Mouse (Mus musculus): Measurements from ENCODE around the gene Magi1. TPM values are rescaled to one million over a fixed set of nuclear protein-coding genes. Genes with fewer than 3 reads are reported as not detected.

The Magi1 gene
- 25.4 and 28.0 TPM in 2 replicates for polyA plus RNA-seq (2016; fragmentation: Nextera tagmentation; extraction: Ambion mirVana)

- Histone ChIP-seq H3K9me3 (no peaks in the 10 kb centered on the region), H3K36me3 (no peaks in the 10 kb centered on the region), H3K4me3 (peak within 1 kb of the TSS; percentile 71), H3K27ac (peak within 1 kb of the TSS; percentile 57; the same call in 1 of the 2 replicates), H3K4me2 (replicated peaks) (peak within 1 kb of the TSS; percentile 96), H3K9ac (peak within 1 kb of the TSS; percentile 76), H3K4me1 (peaks cover 22% of the 10 kb centered on the region), H3K27me3 (replicated peaks) (no peaks in the 10 kb centered on the region)
- ATAC-seq (ENCODE audit: low FRiP score, low read depth), result peak; percentile 96
- under 1% methylated on average over 85 of the region's 86 CpGs for WGBS
Measured at GRCm38 (mm10) chr6:94283318-94284061, at the start of gene Magi1. Magi1 (minus strand) TSS chr6:94283917.

- 82% methylated on average over 4 of the region's 4 CpGs for WGBS
Measured at GRCm38 (mm10) chr6:94327143-94327542, 43.4 kb upstream of the Magi1 start.

GRCm38 (mm10) chr6:94316886-94317285 is 33.2 kb upstream of the Magi1 start:
- Histone ChIP-seq H3K4me1 (no peaks in the 10 kb centered on the region), H3K4me3 (no peak overlapping the region), H3K4me2 (replicated peaks) (no peak overlapping the region), H3K9ac (no peak overlapping the region), H3K9me3 (no peaks in the 10 kb centered on the region), H3K27ac (no peak overlapping the region), H3K27me3 (replicated peaks) (no peaks in the 10 kb centered on the region), H3K36me3 (no peaks in the 10 kb centered on the region)
- no peak for ATAC-seq (ENCODE audit: low FRiP score, low read depth)
- WGBS, result 97% methylated on average over 3 of the region's 3 CpGs

More at GRCm38 (mm10) chr6:94327143-94327542, 43.4 kb upstream of the Magi1 start:
- Histone ChIP-seq H3K4me1 (no peaks in the 10 kb centered on the region), H3K9me3 (no peaks in the 10 kb centered on the region), H3K27ac (no peak overlapping the region), H3K9ac (no peak overlapping the region), H3K27me3 (replicated peaks) (no peaks in the 10 kb centered on the region), H3K4me2 (replicated peaks) (no peak overlapping the region), H3K36me3 (no peaks in the 10 kb centered on the region), H3K4me3 (no peak overlapping the region)
- no peak for ATAC-seq (ENCODE audit: low FRiP score, low read depth)

- no peaks in the 10 kb centered on the region for H3K4me1 ChIP-seq
- H3K27me3 ChIP-seq (replicated peaks), result no peaks in the 10 kb centered on the region
- no peaks in the 10 kb centered on the region for H3K36me3 ChIP-seq
- no peaks in the 10 kb centered on the region for H3K9me3 ChIP-seq
- no peak overlapping the region for H3K4me2 ChIP-seq (replicated peaks)
- no peak overlapping the region for H3K27ac ChIP-seq
- no peak for ATAC-seq (ENCODE audit: low FRiP score, low read depth)
- H3K9ac ChIP-seq, result no peak overlapping the region
- no peak overlapping the region for H3K4me3 ChIP-seq
- 80% methylated on average over 7 of the region's 7 CpGs for WGBS
Measured at GRCm38 (mm10) chr6:94312285-94312684, 28.6 kb upstream of the Magi1 start.

- Histone ChIP-seq H3K4me1 (no peaks in the 10 kb centered on the region), H3K27me3 (replicated peaks) (no peaks in the 10 kb centered on the region), H3K9ac (no peak overlapping the region), H3K9me3 (no peaks in the 10 kb centered on the region), H3K4me2 (replicated peaks) (no peak overlapping the region), H3K36me3 (no peaks in the 10 kb centered on the region), H3K4me3 (no peak overlapping the region), H3K27ac (no peak overlapping the region)
- ATAC-seq (ENCODE audit: low FRiP score, low read depth), result no peak
- WGBS, result 50% methylated on average over 7 of the region's 7 CpGs
Measured at GRCm38 (mm10) chr6:94308498-94308897, 24.8 kb upstream of the Magi1 start.

GRCm38 (mm10) chr6:94303512-94303911 is 19.8 kb upstream of the Magi1 start:
- Histone ChIP-seq H3K4me1 (no peaks in the 10 kb centered on the region), H3K9ac (no peak overlapping the region), H3K4me3 (no peak overlapping the region), H3K9me3 (no peaks in the 10 kb centered on the region), H3K36me3 (no peaks in the 10 kb centered on the region), H3K27me3 (replicated peaks) (no peaks in the 10 kb centered on the region), H3K27ac (no peak overlapping the region), H3K4me2 (replicated peaks) (no peak overlapping the region)
- no peak for ATAC-seq (ENCODE audit: low FRiP score, low read depth)
- WGBS, result 85% methylated on average over 6 of the region's 6 CpGs

- no peaks in the 10 kb centered on the region for H3K27me3 ChIP-seq (replicated peaks)
- no peak overlapping the region for H3K4me3 ChIP-seq
- no peaks in the 10 kb centered on the region for H3K36me3 ChIP-seq
- H3K27ac ChIP-seq, result no peak overlapping the region
- no peak overlapping the region for H3K4me2 ChIP-seq (replicated peaks)
- no peak overlapping the region for H3K9ac ChIP-seq
- no peaks in the 10 kb centered on the region for H3K9me3 ChIP-seq
- 91% methylated on average over 10 of the region's 10 CpGs for WGBS
- H3K4me1 ChIP-seq, result no peaks in the 10 kb centered on the region
- no peak for ATAC-seq (ENCODE audit: low FRiP score, low read depth)
Measured at GRCm38 (mm10) chr6:94301804-94302203, 18.1 kb upstream of the Magi1 start.

GRCm38 (mm10) chr6:94300562-94300961 is 16.8 kb upstream of the Magi1 start:
- Histone ChIP-seq H3K4me3 (no peak overlapping the region), H3K27ac (no peak overlapping the region), H3K27me3 (replicated peaks) (no peaks in the 10 kb centered on the region), H3K36me3 (no peaks in the 10 kb centered on the region), H3K9me3 (no peaks in the 10 kb centered on the region), H3K9ac (no peak overlapping the region), H3K4me1 (no peaks in the 10 kb centered on the region), H3K4me2 (replicated peaks) (no peak overlapping the region)
- no peak for ATAC-seq (ENCODE audit: low FRiP score, low read depth)
- WGBS, result 85% methylated on average over 3 of the region's 3 CpGs

GRCm38 (mm10) chr6:94287387-94287786 is 3.7 kb upstream of the Magi1 start:
- Histone ChIP-seq H3K4me2 (replicated peaks) (no peak overlapping the region), H3K4me3 (no peak overlapping the region), H3K9ac (no peak overlapping the region), H3K9me3 (0 out of 2 replicates have a peak, but pooled peaks cover 5% of the 10 kb centered on the region), H3K27me3 (replicated peaks) (no peaks in the 10 kb centered on the region), H3K4me1 (peaks cover 7% of the 10 kb centered on the region), H3K36me3 (no peaks in the 10 kb centered on the region), H3K27ac (no peak overlapping the region)
- no peak for ATAC-seq (ENCODE audit: low FRiP score, low read depth)

GRCm38 (mm10) chr6:94286555-94286954 is 2.8 kb upstream of the Magi1 start:
- ATAC-seq (ENCODE audit: low FRiP score, low read depth), result no peak
- 90% methylated on average over 2 of the region's 2 CpGs for WGBS
- no peaks in the 10 kb centered on the region for H3K36me3 ChIP-seq
- 0 out of 2 replicates have a peak, but pooled peaks cover 5% of the 10 kb centered on the region for H3K9me3 ChIP-seq
- no peak overlapping the region for H3K9ac ChIP-seq
- H3K27ac ChIP-seq, result no peak overlapping the region
- H3K4me1 ChIP-seq, result peaks cover 15% of the 10 kb centered on the region
- H3K27me3 ChIP-seq (replicated peaks), result no peaks in the 10 kb centered on the region
- H3K4me3 ChIP-seq, result no peak overlapping the region
- H3K4me2 ChIP-seq (replicated peaks), result no peak overlapping the region

GRCm38 (mm10) chr6:94284089-94284825 is 540 bp upstream of the Magi1 start:
- H3K9me3 ChIP-seq, result 0 out of 2 replicates have a peak, but pooled peaks cover 2% of the 10 kb centered on the region
- H3K36me3 ChIP-seq, result no peaks in the 10 kb centered on the region
- peak; percentile 74 for ATAC-seq (ENCODE audit: low FRiP score, low read depth)
- peak overlapping the region; percentile 96 for H3K4me2 ChIP-seq (replicated peaks)
- H3K27me3 ChIP-seq (replicated peaks), result no peaks in the 10 kb centered on the region
- H3K4me3 ChIP-seq, result peak overlapping the region; percentile 71
- under 1% methylated on average over 44 of the region's 44 CpGs for WGBS
- peaks cover 22% of the 10 kb centered on the region for H3K4me1 ChIP-seq
- H3K9ac ChIP-seq, result peak overlapping the region; percentile 33
- H3K27ac ChIP-seq, result no peak overlapping the region

All from neural tube, embryonic 12.5 days (tissue).